Mouse (Mus musculus) heart, embryonic 14.5 days (tissue): Measurements from ENCODE around the gene Fubp1. TPM values are rescaled to one million over a fixed set of nuclear protein-coding genes. Genes with fewer than 3 reads are reported as not detected.
"Not testable (repeated sequence)": the region's sequence is repeated elsewhere in the genome, so short reads cannot be mapped to it uniquely, and the experiment has no call there.

Experiments
- ATAC-seq: fragments of 200-750 bp; cut with Nextera tagmentation; 2 replicates; pipeline ENCODE4 v1.8.0; 2017; ENCODE audit warnings: low read depth, moderate TSS enrichment; ENCODE audit not compliant: insufficient number of reproducible peaks, insufficient read depth, low FRiP score
- H3K27ac ChIP-seq, 2 experiments: fragments of 200-500 bp in 1 of 2; fragments of 300-500 bp in 1 of 2; sonication (generic) in 1 of 2; replicated peaks in 1 of 2; 2 replicates each; pipeline ENCODE4 v1.5.1; 2012 to 2014; ENCODE audit warnings: low read depth in 2 of 2, low read length in 2 of 2, control low read depth in 1 of 2, mild to moderate bottlenecking in 1 of 2, mixed read lengths in 1 of 2; ENCODE audit not compliant: control insufficient read depth in 1 of 2, insufficient read depth in 1 of 2
- H3K27me3 ChIP-seq: fragments of 300-500 bp; sonication (generic); 2 replicates; pipeline ENCODE4 v1.6.1; 2014; ENCODE audit warnings: mild to moderate bottlenecking, low read length, control low read depth; ENCODE audit not compliant: control insufficient read depth, insufficient read depth
- H3K36me3 ChIP-seq: fragments of 300-500 bp; sonication (generic); 2 replicates; pipeline ENCODE4 v1.6.1; 2014; ENCODE audit warnings: mild to moderate bottlenecking, control low read depth, low read length, mixed read lengths; ENCODE audit not compliant: control insufficient read depth, insufficient read depth
- H3K4me1 ChIP-seq, 2 experiments: fragments of 200-500 bp in 1 of 2; fragments of 300-500 bp in 1 of 2; sonication (generic) in 1 of 2; 2 replicates each; pipeline ENCODE4 v1.6.1; 2012 to 2014; ENCODE audit warnings: low read length in 2 of 2, control low read depth in 1 of 2, mixed read lengths in 1 of 2; ENCODE audit not compliant: control insufficient read depth in 2 of 2, insufficient read depth in 2 of 2
- H3K4me2 ChIP-seq: fragments of 300-500 bp; sonication (generic); 2 replicates; pipeline ENCODE4 v1.6.1; 2014; ENCODE audit warnings: mild to moderate bottlenecking, low read length
- H3K4me3 ChIP-seq, 2 experiments: fragments of 200-500 bp in 1 of 2; fragments of 300-500 bp in 1 of 2; sonication (generic) in 1 of 2; 2 replicates each; pipeline ENCODE4 v1.5.1; 2012 to 2014; ENCODE audit warnings: low read length in 2 of 2, mild to moderate bottlenecking in 2 of 2, control low read depth in 1 of 2, low read depth in 1 of 2, moderate library complexity in 1 of 2; ENCODE audit not compliant: control insufficient read depth in 1 of 2, insufficient read depth in 1 of 2
- H3K9ac ChIP-seq: fragments of 300-500 bp; sonication (generic); 2 replicates; pipeline ENCODE4 v1.6.1; 2014; ENCODE audit warnings: mild to moderate bottlenecking, low read length
- H3K9me3 ChIP-seq: fragments of 300-500 bp; sonication (generic); 2 replicates; pipeline ENCODE4 v1.6.1; 2016; ENCODE audit warnings: low read length, control low read depth; ENCODE audit not compliant: control insufficient read depth
- WGBS: fragments of 180-500 bp; shearing (Covaris S2); extraction: QIAGEN DNeasy Blood & Tissue Kit; methylation state at CpG from one replicate; pipeline ENCODE4 v1.1.7; 2014; 5-methylcytosine and 5-hydroxymethylcytosine counted together
- polyA plus RNA-seq: library from polyadenylated mRNA; unstranded; fragments of >200 nt; fragmentation: Nextera tagmentation; extraction: Ambion mirVana; gene quantifications from 2 replicates; pipeline ENCODE4 v1.2.1, GENCODE M21; 2014

The Fubp1 gene
- polyA plus RNA-seq, 1 experiment from 2014 or later = 113 TPM

- ATAC-seq = peak; percentile 95
- peak overlapping the region; percentile 85 to 97 for H3K27ac ChIP-seq
- peak overlapping the region; percentile 79 for H3K9ac ChIP-seq
- no peaks in the 10 kb centered on the region for H3K9me3 ChIP-seq
- peaks cover 2 to 19% of the 10 kb centered on the region in 2 experiments for H3K4me1 ChIP-seq
- peak overlapping the region; percentile 86 for H3K4me2 ChIP-seq
- H3K27me3 ChIP-seq = no peaks in the 10 kb centered on the region
- peak overlapping the region; percentile 60 to 61 for H3K4me3 ChIP-seq
- whole genome bisulfite sequencing = 1% methylated on average over 17 of the region's 17 CpGs
- H3K36me3 ChIP-seq = no peaks in the 10 kb centered on the region
These were observed 16.6 kb upstream of the Fubp1 start for GRCm38 (mm10) chr3:152193635-152194097.

- not testable (repeated sequence) for H3K4me3 ChIP-seq, H3K36me3 ChIP-seq, H3K4me2 ChIP-seq, H3K4me1 ChIP-seq, H3K9ac ChIP-seq, ATAC-seq, H3K27ac ChIP-seq, H3K27me3 ChIP-seq, H3K9me3 ChIP-seq
- WGBS = 20% methylated on average over 2 of the region's 2 CpGs
These were observed 13.0 kb upstream of the Fubp1 start for GRCm38 (mm10) chr3:152197246-152197645.

GRCm38 (mm10) chr3:152199125-152199524 is 11.1 kb upstream of the Fubp1 start:
- H3K9ac ChIP-seq = no peak overlapping the region
- H3K4me1 ChIP-seq = 0 out of 4 replicates have a peak, but pooled peaks cover 0 to 3% of the 10 kb centered on the region in 2 experiments
- WGBS = 57% methylated on average over 3 of the region's 3 CpGs
- no peaks in the 10 kb centered on the region for H3K27me3 ChIP-seq
- no peaks in the 10 kb centered on the region for H3K9me3 ChIP-seq
- H3K4me2 ChIP-seq = no peak overlapping the region
- no peak overlapping the region for H3K4me3 ChIP-seq
- H3K27ac ChIP-seq = no peak overlapping the region
- H3K36me3 ChIP-seq = no peaks in the 10 kb centered on the region
- ATAC-seq = no peak

GRCm38 (mm10) chr3:152201181-152201580 is 9.0 kb upstream of the Fubp1 start:
- H3K4me3 ChIP-seq = no peak overlapping the region
- no peaks in the 10 kb centered on the region for H3K9me3 ChIP-seq
- 89% methylated on average over 3 of the region's 3 CpGs for WGBS
- H3K4me1 ChIP-seq = no peaks in the 10 kb centered on the region
- H3K36me3 ChIP-seq = no peaks in the 10 kb centered on the region
- no peak overlapping the region for H3K9ac ChIP-seq
- no peak for ATAC-seq
- H3K4me2 ChIP-seq = no peak overlapping the region
- no peaks in the 10 kb centered on the region for H3K27me3 ChIP-seq
- H3K27ac ChIP-seq = no peak overlapping the region

- H3K4me1 ChIP-seq = no peaks in the 10 kb centered on the region
- H3K27me3 ChIP-seq = no peaks in the 10 kb centered on the region
- no peak for ATAC-seq
- H3K4me3 ChIP-seq = no peak overlapping the region
- no peak overlapping the region for H3K9ac ChIP-seq
- 68% methylated on average over 2 of the region's 2 CpGs for WGBS
- H3K27ac ChIP-seq = no peak overlapping the region
- H3K9me3 ChIP-seq = no peaks in the 10 kb centered on the region
- H3K4me2 ChIP-seq = no peak overlapping the region
- H3K36me3 ChIP-seq = no peaks in the 10 kb centered on the region
These were observed 8.6 kb upstream of the Fubp1 start for GRCm38 (mm10) chr3:152201651-152202050.

- H3K36me3 ChIP-seq = no peaks in the 10 kb centered on the region
- no peak overlapping the region for H3K27ac ChIP-seq
- H3K4me3 ChIP-seq = no peak overlapping the region
- no peaks in the 10 kb centered on the region for H3K27me3 ChIP-seq
- no peak overlapping the region for H3K9ac ChIP-seq
- ATAC-seq = no peak
- no peaks in the 10 kb centered on the region for H3K4me1 ChIP-seq
- no peaks in the 10 kb centered on the region for H3K9me3 ChIP-seq
- H3K4me2 ChIP-seq = no peak overlapping the region
These were observed 7.3 kb upstream of the Fubp1 start for GRCm38 (mm10) chr3:152202942-152203341.

GRCm38 (mm10) chr3:152203411-152203810 is 6.8 kb upstream of the Fubp1 start:
- Histone ChIP-seq H3K9me3 (no peaks in the 10 kb centered on the region), H3K4me1 (peaks cover under 1 to 1% of the 10 kb centered on the region in 2 experiments; a peak in 3 of 4 replicates), H3K4me3 (no peak overlapping the region), H3K27me3 (no peaks in the 10 kb centered on the region), H3K9ac (no peak overlapping the region), H3K4me2 (no peak overlapping the region), H3K36me3 (no peaks in the 10 kb centered on the region), H3K27ac (no peak overlapping the region)
- 74% methylated on average over 6 of the region's 6 CpGs for WGBS
- ATAC-seq = no peak

GRCm38 (mm10) chr3:152203996-152204395 is 6.2 kb upstream of the Fubp1 start:
- Histone ChIP-seq H3K9ac (no peak overlapping the region), H3K27me3 (no peaks in the 10 kb centered on the region), H3K27ac (no peak overlapping the region), H3K4me2 (no peak overlapping the region), H3K4me1 (peaks cover 2 to 6% of the 10 kb centered on the region in 2 experiments; a peak in 3 of 4 replicates), H3K4me3 (no peak overlapping the region), H3K36me3 (no peaks in the 10 kb centered on the region), H3K9me3 (no peaks in the 10 kb centered on the region)
- WGBS = 44% methylated on average over 3 of the region's 3 CpGs
- no peak for ATAC-seq
